Mouse (Mus musculus) C2C12 (cell line): ENCODE measurements around the gene Myt1l.

Experiments
- CTCF ChIP-seq: IDR thresholded peaks from one replicate; pipeline ENCODE4 v1.5.1; 2011; ENCODE audit not compliant: control insufficient read depth, insufficient read depth, insufficient read length
- FOSL1 ChIP-seq: IDR thresholded peaks from one replicate; pipeline ENCODE4 v1.8.0; 2011; ENCODE audit warnings: mild to moderate bottlenecking, low read length; ENCODE audit not compliant: poor library complexity, insufficient read depth, severe bottlenecking
- MAX ChIP-seq: IDR thresholded peaks from one replicate; pipeline ENCODE4 v1.6.1; 2011; ENCODE audit warnings: mild to moderate bottlenecking, control low read depth
- MYOD1 ChIP-seq: IDR thresholded peaks from one replicate; pipeline ENCODE4 v1.6.1; 2011; ENCODE audit warnings: low read depth; ENCODE audit not compliant: control insufficient read depth, insufficient read length
- USF1 ChIP-seq: IDR thresholded peaks from one replicate; pipeline ENCODE4 v1.6.1; 2011; ENCODE audit warnings: low read depth, mild to moderate bottlenecking, control low read depth, moderate library complexity

DNA sequence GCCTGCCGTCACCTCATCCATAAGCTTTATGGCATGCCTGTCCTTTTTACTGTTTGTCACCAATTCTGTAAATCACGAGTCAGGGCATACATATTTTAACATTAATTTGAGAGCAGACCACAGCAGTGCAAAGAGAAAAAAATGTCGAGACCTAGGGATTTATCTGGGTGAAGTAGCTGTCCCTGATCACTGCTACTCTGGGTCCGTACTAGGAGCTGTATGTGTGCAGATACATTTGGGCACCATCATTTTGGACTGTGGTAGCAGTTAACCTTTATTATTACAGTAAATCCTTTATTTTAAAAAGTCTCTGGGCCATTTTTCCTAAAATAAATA, 261.8 kb downstream of the Myt1l start:
- no peak for TF ChIP-seq CTCF
- TF ChIP-seq FOSL1: no peak
- TF ChIP-seq MYOD1: no peak
- TF ChIP-seq MAX: no peak
- no peak for TF ChIP-seq USF1
